Mouse (Mus musculus) layer of hippocampus, postnatal 14 days (tissue): ENCODE measurements at regions not wholly inside any gene's neighbourhood (a gene's known extent, or its start where the extent isn't known, plus 50 kb on each side); places are given as distances from the start of the nearest gene placed in this dataset.
A peak's percentile ranks its signal among the peaks of the same experiment; 100 is the strongest.

ENCODE experiments used
- DNase-seq, 2 experiments: peaks; one replicate each; pipeline ENCODE4 v3.0.0; 2021 to 2022; ENCODE audit warnings: low spot score in 2 of 2, mixed read lengths in 1 of 2

GRCm38 (mm10) chr6:28184781-28185180 is 49.8 kb upstream of the Grm8 start:
- DNase-seq, result peak; percentile 20 to 51
